Mouse (Mus musculus) stomach, embryonic 16.5 days (tissue): ENCODE data around the gene Mrpl48. TPM values are rescaled to one million over a fixed set of nuclear protein-coding genes. Genes with fewer than 3 reads are reported as not detected.

ENCODE experiments used
- ATAC-seq: fragments of 200-750 bp; cut with Nextera tagmentation; 2 replicates; pipeline ENCODE4 v1.8.0; 2017; ENCODE audit warnings: moderate number of reproducible peaks, moderate TSS enrichment; ENCODE audit not compliant: insufficient read depth, low FRiP score
- H3K27ac ChIP-seq: fragments of 300-500 bp; sonication (generic); 2 replicates; pipeline ENCODE4 v1.5.1; 2014; ENCODE audit warnings: low read length
- H3K27me3 ChIP-seq: fragments of 300-500 bp; sonication (generic); 2 replicates; pipeline ENCODE4 v1.6.1; 2014; ENCODE audit warnings: low read length, control low read depth, mixed read lengths; ENCODE audit not compliant: control insufficient read depth, insufficient read depth
- H3K36me3 ChIP-seq: fragments of 300-500 bp; sonication (generic); 2 replicates; pipeline ENCODE4 v1.6.1; 2014; ENCODE audit warnings: low read length; ENCODE audit not compliant: control insufficient read depth, insufficient read depth
- H3K4me1 ChIP-seq: fragments of 300-500 bp; sonication (generic); 2 replicates; pipeline ENCODE4 v1.6.1; 2014; ENCODE audit warnings: low read length, control low read depth, mixed read lengths; ENCODE audit not compliant: control insufficient read depth, insufficient read depth
- H3K4me2 ChIP-seq: fragments of 300-500 bp; sonication (generic); 2 replicates; pipeline ENCODE4 v1.6.1; 2014; ENCODE audit warnings: low read depth, low read length, mixed read lengths
- H3K4me3 ChIP-seq: fragments of 300-500 bp; sonication (generic); replicated peaks from 2 replicates; pipeline ENCODE4 v1.5.1; 2014; ENCODE audit warnings: mild to moderate bottlenecking, low read length
- H3K9ac ChIP-seq: fragments of 300-500 bp; sonication (generic); 2 replicates; pipeline ENCODE4 v1.6.1; 2014; ENCODE audit warnings: low read length
- H3K9me3 ChIP-seq: fragments of 300-500 bp; sonication (generic); replicated peaks from 2 replicates; pipeline ENCODE4 v1.6.1; 2016; ENCODE audit warnings: low read length, control low read depth; ENCODE audit not compliant: control insufficient read depth
- WGBS: fragments of 180-500 bp; shearing (Covaris S2); extraction: QIAGEN DNeasy Blood & Tissue Kit; methylation state at CpG from one replicate; pipeline ENCODE4 v1.1.7; 2014; 5-methylcytosine and 5-hydroxymethylcytosine counted together
- polyA plus RNA-seq: library from polyadenylated mRNA; unstranded; fragments of >200 nt; fragmentation: Nextera tagmentation; extraction: Ambion mirVana; gene quantifications from 2 replicates; pipeline ENCODE4 v1.2.1, GENCODE M21; 2015

The Mrpl48 gene
- polyA plus RNA-seq, 1 experiment from 2014 or later = 76.9 TPM

- peaks cover 10% of the 10 kb centered on the region for H3K4me1 ChIP-seq
- H3K27me3 ChIP-seq = no peaks in the 10 kb centered on the region
- WGBS = 42% methylated on average over 2 of the region's 2 CpGs
- H3K9me3 ChIP-seq = no peaks in the 10 kb centered on the region
- no peak overlapping the region for H3K4me3 ChIP-seq
- no peak overlapping the region for H3K4me2 ChIP-seq
- H3K9ac ChIP-seq = no peak overlapping the region
- no peaks in the 10 kb centered on the region for H3K36me3 ChIP-seq
- no peak for ATAC-seq
- peak overlapping the region; percentile 16; the same call in 1 of the 2 replicates for H3K27ac ChIP-seq
Observed at GRCm38 (mm10) chr7:100533503-100533902, 74.6 kb downstream of the Mrpl48 start.

GRCm38 (mm10) chr7:100530766-100531165 lies 77.3 kb downstream of the Mrpl48 start:
- Histone ChIP-seq H3K4me2 (no peak overlapping the region), H3K9me3 (no peaks in the 10 kb centered on the region), H3K4me1 (no peaks in the 10 kb centered on the region), H3K27me3 (no peaks in the 10 kb centered on the region), H3K4me3 (no peak overlapping the region), H3K27ac (no peak overlapping the region), H3K36me3 (no peaks in the 10 kb centered on the region), H3K9ac (no peak overlapping the region)
- ATAC-seq = no peak
- WGBS = 87% methylated on average over 5 of the region's 5 CpGs

- Histone ChIP-seq H3K36me3 (no peaks in the 10 kb centered on the region), H3K4me3 (no peak overlapping the region), H3K4me1 (no peaks in the 10 kb centered on the region), H3K9me3 (no peaks in the 10 kb centered on the region), H3K27me3 (no peaks in the 10 kb centered on the region), H3K9ac (no peak overlapping the region), H3K27ac (no peak overlapping the region), H3K4me2 (no peak overlapping the region)
- 51% methylated on average over 8 of the region's 8 CpGs for WGBS
- ATAC-seq = no peak
Observed at GRCm38 (mm10) chr7:100524669-100525068, 83.4 kb downstream of the Mrpl48 start.

- Histone ChIP-seq H3K4me3 (no peak overlapping the region), H3K4me2 (no peak overlapping the region), H3K4me1 (no peaks in the 10 kb centered on the region), H3K36me3 (no peaks in the 10 kb centered on the region), H3K9me3 (no peaks in the 10 kb centered on the region), H3K9ac (no peak overlapping the region), H3K27me3 (no peaks in the 10 kb centered on the region), H3K27ac (no peak overlapping the region)
- ATAC-seq = no peak
- 70% methylated on average over 3 of the region's 3 CpGs for WGBS
Observed at GRCm38 (mm10) chr7:100522222-100522621, 85.9 kb downstream of the Mrpl48 start.

- H3K4me2 ChIP-seq = 0 out of 2 replicates have a peak overlapping the region, but pooled peaks have one; percentile 32
- no peaks in the 10 kb centered on the region for H3K36me3 ChIP-seq
- ATAC-seq = no peak
- no peaks in the 10 kb centered on the region for H3K4me1 ChIP-seq
- no peak overlapping the region for H3K4me3 ChIP-seq
- 17% methylated on average over 10 of the region's 10 CpGs for WGBS
- peak overlapping the region; percentile 54; the same call in 1 of the 2 replicates for H3K9ac ChIP-seq
- no peaks in the 10 kb centered on the region for H3K9me3 ChIP-seq
- H3K27me3 ChIP-seq = no peaks in the 10 kb centered on the region
- H3K27ac ChIP-seq = no peak overlapping the region
Observed at GRCm38 (mm10) chr7:100520663-100521285, 87.3 kb downstream of the Mrpl48 start.

GRCm38 (mm10) chr7:100520204-100520603 lies 87.9 kb downstream of the Mrpl48 start:
- no peaks in the 10 kb centered on the region for H3K27me3 ChIP-seq
- H3K4me3 ChIP-seq = no peak overlapping the region
- H3K27ac ChIP-seq = no peak overlapping the region
- H3K9ac ChIP-seq = no peak overlapping the region
- no peaks in the 10 kb centered on the region for H3K36me3 ChIP-seq
- H3K4me2 ChIP-seq = no peak overlapping the region
- ATAC-seq = no peak
- WGBS = 54% methylated on average over 7 of the region's 7 CpGs
- H3K4me1 ChIP-seq = no peaks in the 10 kb centered on the region
- no peaks in the 10 kb centered on the region for H3K9me3 ChIP-seq

GRCm38 (mm10) chr7:100514573-100514972 lies 93.5 kb downstream of the Mrpl48 start, which contains the start of gene Dnajb13:
Gene Dnajb13 (minus strand): TSS chr7:100514960.
- H3K4me1 ChIP-seq = no peaks in the 10 kb centered on the region
- no peak within 1 kb of the TSS for H3K9ac ChIP-seq
- no peak for ATAC-seq
- no peaks in the 10 kb centered on the region for H3K36me3 ChIP-seq
- no peaks in the 10 kb centered on the region for H3K27me3 ChIP-seq
- H3K9me3 ChIP-seq = no peaks in the 10 kb centered on the region
- peak within 1 kb of the TSS; percentile 8; the same call in 1 of the 2 replicates for H3K4me2 ChIP-seq
- no peak within 1 kb of the TSS for H3K4me3 ChIP-seq
- no peak within 1 kb of the TSS for H3K27ac ChIP-seq
- 46% methylated on average over 11 of the region's 11 CpGs for WGBS

GRCm38 (mm10) chr7:100511602-100512001 lies 96.5 kb downstream of the Mrpl48 start:
- H3K4me1 ChIP-seq = no peaks in the 10 kb centered on the region
- 63% methylated on average over 8 of the region's 8 CpGs for WGBS
- H3K9me3 ChIP-seq = no peaks in the 10 kb centered on the region
- no peaks in the 10 kb centered on the region for H3K36me3 ChIP-seq
- no peaks in the 10 kb centered on the region for H3K27me3 ChIP-seq
- H3K4me3 ChIP-seq = no peak overlapping the region
- no peak for ATAC-seq
- H3K4me2 ChIP-seq = no peak overlapping the region
- no peak overlapping the region for H3K9ac ChIP-seq
- H3K27ac ChIP-seq = no peak overlapping the region

GRCm38 (mm10) chr7:100508670-100509069 lies 99.4 kb downstream of the Mrpl48 start:
- H3K9me3 ChIP-seq = no peaks in the 10 kb centered on the region
- no peak for ATAC-seq

More at GRCm38 (mm10) chr7:100508670-100509069, 99.4 kb downstream of the Mrpl48 start:
- no peak overlapping the region for H3K4me3 ChIP-seq
- H3K27me3 ChIP-seq = no peaks in the 10 kb centered on the region
- H3K27ac ChIP-seq = no peak overlapping the region
- no peak overlapping the region for H3K9ac ChIP-seq
- no peak overlapping the region for H3K4me2 ChIP-seq
- no peaks in the 10 kb centered on the region for H3K36me3 ChIP-seq
- 49% methylated on average over 3 of the region's 3 CpGs for WGBS
- peaks cover 3% of the 10 kb centered on the region for H3K4me1 ChIP-seq
